Comparison of ENCODE assay signal across 15 mouse cellular contexts in the genomic region with DNA sequence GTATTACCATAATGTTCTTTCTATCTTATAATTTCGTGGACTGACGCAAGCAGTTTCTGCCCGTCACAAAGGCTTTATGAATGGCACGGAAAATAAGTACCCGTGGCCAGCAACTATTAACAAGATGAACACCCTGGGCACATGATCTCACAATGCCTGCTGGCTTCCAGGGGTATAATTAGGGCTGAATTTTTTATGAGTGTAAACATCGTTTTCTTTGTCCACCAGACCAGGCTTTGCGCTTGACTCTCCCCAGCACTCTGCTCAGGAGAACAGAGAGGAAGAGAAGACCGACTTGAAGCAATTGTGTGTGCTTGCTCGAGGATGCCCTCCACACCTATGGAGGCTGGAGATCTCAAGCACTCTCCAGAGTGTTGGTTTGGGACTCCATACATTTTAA. TPM values are rescaled to one million over a fixed set of nuclear protein-coding genes. Genes with fewer than 3 reads are reported as not detected.
"Had no signal": no experiment of that assay in that cellular context is flagged by ENCODE, and none has a peak within 500 bp of the region (broad histone marks: within the 10 kb centered on the region; RNA-seq: fewer than 3 reads in every experiment).

No protein-coding gene starts in this region.

- H3K27me3 ChIP-seq: limb, embryonic 12.5 days; liver, embryonic 13.5 days; neural tube, embryonic 15.5 days had no signal

- H3K4me2 ChIP-seq: limb, embryonic 12.5 days; liver, embryonic 13.5 days; neural tube, embryonic 15.5 days had no signal

- H3K4me3 ChIP-seq: layer of hippocampus, adult 2 months; limb, embryonic 12.5 days; liver, embryonic 13.5 days; neural tube, embryonic 15.5 days had no signal

- H3K27ac ChIP-seq: layer of hippocampus, adult 2 months; limb, embryonic 12.5 days; liver, embryonic 13.5 days; neural tube, embryonic 15.5 days had no signal

- H3K4me1 ChIP-seq: limb, embryonic 12.5 days; liver, embryonic 13.5 days had no signal

- H3K9me3 ChIP-seq: liver, embryonic 13.5 days had no signal

- H3K9ac ChIP-seq: limb, embryonic 12.5 days; liver, embryonic 13.5 days; liver, postnatal 0 days; neural tube, embryonic 15.5 days had no signal

- DNase-seq: kidney, adult 18-20 months; kidney, postnatal 10 days; kidney, postnatal 4 days; liver; liver, embryonic 13.5 days; liver, postnatal 0 days; right cerebral cortex, postnatal 4 days; spleen, adult 18-20 months; thymus, adult 18-20 months; thymus, postnatal 14 days had no signal

- ATAC-seq: liver, postnatal 0 days; midbrain, embryonic 16.5 days had no signal

- H3K36me3 ChIP-seq: limb, embryonic 12.5 days; liver, embryonic 13.5 days; neural tube, embryonic 15.5 days had no signal

RNA-seq across cellular contexts. Expression of a gene that starts 37.1 kb away (rescaled TPM):
- total RNA-seq: megakaryocyte progenitor cell, adult 5-6 weeks had no signal
- polyA plus RNA-seq: liver, postnatal 0 days had no signal
